ENCODE assay signal across 17 mouse cellular contexts in genomic region chr1:85942318-85942717, GRCm38 (mm10). TPM values are rescaled to one million over a fixed set of nuclear protein-coding genes. Genes with fewer than 3 reads are reported as not detected.
"Had no signal": no experiment of that assay in that cellular context is flagged by ENCODE, and none has a peak within 500 bp of the region (broad histone marks: within the 10 kb centered on the region; RNA-seq: fewer than 3 reads in every experiment).

No protein-coding gene starts in this region.

- H3K27ac ChIP-seq: neural tube, embryonic 13.5 days; neural tube, embryonic 15.5 days; stomach, embryonic 15.5 days; stomach, postnatal 0 days had no signal

- H3K4me2 ChIP-seq: neural tube, embryonic 13.5 days; neural tube, embryonic 15.5 days; stomach, embryonic 15.5 days had no signal

- H3K9me3 ChIP-seq: neural tube, embryonic 13.5 days; neural tube, embryonic 15.5 days; stomach, embryonic 15.5 days had no signal

- H3K36me3 ChIP-seq: neural tube, embryonic 13.5 days; neural tube, embryonic 15.5 days; stomach, embryonic 15.5 days had no signal

- H3K9ac ChIP-seq: neural tube, embryonic 13.5 days; neural tube, embryonic 15.5 days; stomach, embryonic 15.5 days had no signal

- DNase-seq: right cerebral cortex, adult 18-20 months; right cerebral cortex, postnatal 14 days; right cerebral cortex, postnatal 25 days; right cerebral cortex, postnatal 4 days; spleen, adult 18-20 months; thymus, adult 18-20 months; thymus, adult 2 months; thymus, postnatal 14 days; thymus, postnatal 25 days; thymus, postnatal 36 days; thymus, postnatal 4 days had no signal

- H3K4me3 ChIP-seq: neural tube, embryonic 13.5 days; neural tube, embryonic 15.5 days; stomach, embryonic 15.5 days had no signal

- H3K27me3 ChIP-seq: neural tube, embryonic 13.5 days; neural tube, embryonic 15.5 days; stomach, embryonic 15.5 days had no signal

- H3K4me1 ChIP-seq: neural tube, embryonic 13.5 days; neural tube, embryonic 15.5 days; stomach, embryonic 15.5 days had no signal

RNA-seq across cellular contexts. Expression of gene 4933407L21Rik, which starts 14.0 kb away (rescaled TPM):
- polyA plus RNA-seq: small intestine, adult 2 months had no signal

RNA-seq across cellular contexts. Expression of gene Gpr55, which starts 18.5 kb away (rescaled TPM):
- polyA plus RNA-seq: neural tube, embryonic 13.5 days; stomach, embryonic 14.5 days had no signal
